Mouse (Mus musculus) adrenal gland, adult 2 months (tissue): Measurements from ENCODE around the gene Gdi1. TPM values are rescaled to one million over a fixed set of nuclear protein-coding genes. Genes with fewer than 3 reads are reported as not detected.
"Not testable (repeated sequence)": the region's sequence is repeated elsewhere in the genome, so short reads cannot be mapped to it uniquely, and the experiment has no call there.

Source experiments
- DNase-seq: peaks from one replicate; pipeline ENCODE4 v3.0.0; 2021
- microRNA-seq, 2 experiments: library from miRNA; unstranded; fragments of <30 nt; microRNA quantifications; one replicate each; pipeline ENCODE4 v1.2.0; 2021
- polyA plus RNA-seq: library from polyadenylated mRNA; depleted of rRNA; stranded (reverse); fragments of >200 nt; gene quantifications from 2 replicates; pipeline ENCODE4 v1.2.3, GENCODE M21; 2012; rRNA removed
- total RNA-seq, 2 experiments: library from RNA; stranded (reverse); gene quantifications; 2 replicates each; pipeline ENCODE4 v1.2.3; 2021

Gene Gdi1
- total and polyA plus RNA-seq, 3 experiments, result 195 to 252 (median 252) TPM

DNA sequence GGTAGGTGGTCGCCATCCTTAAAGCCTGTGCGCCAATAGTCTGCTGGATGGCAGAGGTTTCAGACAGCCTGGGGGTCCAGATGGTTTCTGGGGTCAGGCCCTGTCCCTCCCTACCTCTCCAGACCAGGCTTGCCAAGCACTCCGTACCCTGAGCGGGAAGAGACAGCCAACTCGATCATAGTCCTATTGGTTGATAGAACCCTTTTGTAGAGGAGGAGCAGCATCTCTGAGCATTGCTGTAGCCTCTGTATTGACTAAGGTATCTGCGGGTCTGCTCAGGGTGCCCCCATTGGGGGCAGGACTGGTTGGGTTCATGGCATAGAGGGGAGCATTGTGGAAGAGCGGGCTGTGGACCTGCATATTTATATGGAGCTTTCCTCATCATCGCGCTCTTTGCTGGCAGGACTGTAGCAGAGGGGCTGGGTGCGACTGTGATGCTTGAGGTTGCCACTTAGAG lies 24.4 kb downstream of the Gdi1 start:
- no peak for DNase-seq

DNA sequence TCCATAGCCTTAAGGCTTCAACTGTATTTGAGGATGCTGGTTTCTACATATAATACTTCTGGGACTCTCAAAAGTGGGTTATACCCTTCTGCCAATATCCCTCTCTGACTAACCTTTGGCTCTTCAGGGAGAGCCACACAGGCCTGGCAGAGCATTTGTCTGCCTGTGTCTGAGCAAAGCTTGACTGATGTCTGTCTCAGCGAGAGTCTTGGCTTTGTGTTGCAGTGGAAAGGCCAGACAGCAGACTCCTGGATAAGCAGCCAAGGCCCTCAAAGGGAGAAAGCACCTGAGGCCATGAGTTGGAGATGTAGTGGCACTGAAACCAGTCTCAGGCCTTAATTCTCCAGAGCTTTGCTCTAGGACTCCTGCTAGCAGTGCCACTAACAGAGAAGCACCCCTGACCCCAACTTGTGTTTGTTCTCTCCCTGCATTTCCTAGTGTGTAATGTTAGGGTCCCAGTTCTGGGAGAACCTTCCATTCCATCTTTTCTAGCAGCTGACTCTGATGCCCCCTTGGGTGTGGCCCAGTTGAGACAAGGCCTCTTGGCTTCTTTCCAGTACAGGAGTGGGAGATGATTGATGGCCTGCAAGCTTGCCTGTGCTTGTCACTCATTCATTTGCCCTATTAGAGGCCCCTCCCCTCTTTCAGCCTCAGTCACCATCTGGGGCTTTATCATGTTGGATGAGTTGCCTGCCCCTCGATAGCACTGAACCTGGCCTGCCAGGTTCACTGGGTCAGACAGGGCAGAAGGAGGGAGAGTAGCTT lies 25.6 kb downstream of the Gdi1 start:
- DNase-seq, result no peak

DNA sequence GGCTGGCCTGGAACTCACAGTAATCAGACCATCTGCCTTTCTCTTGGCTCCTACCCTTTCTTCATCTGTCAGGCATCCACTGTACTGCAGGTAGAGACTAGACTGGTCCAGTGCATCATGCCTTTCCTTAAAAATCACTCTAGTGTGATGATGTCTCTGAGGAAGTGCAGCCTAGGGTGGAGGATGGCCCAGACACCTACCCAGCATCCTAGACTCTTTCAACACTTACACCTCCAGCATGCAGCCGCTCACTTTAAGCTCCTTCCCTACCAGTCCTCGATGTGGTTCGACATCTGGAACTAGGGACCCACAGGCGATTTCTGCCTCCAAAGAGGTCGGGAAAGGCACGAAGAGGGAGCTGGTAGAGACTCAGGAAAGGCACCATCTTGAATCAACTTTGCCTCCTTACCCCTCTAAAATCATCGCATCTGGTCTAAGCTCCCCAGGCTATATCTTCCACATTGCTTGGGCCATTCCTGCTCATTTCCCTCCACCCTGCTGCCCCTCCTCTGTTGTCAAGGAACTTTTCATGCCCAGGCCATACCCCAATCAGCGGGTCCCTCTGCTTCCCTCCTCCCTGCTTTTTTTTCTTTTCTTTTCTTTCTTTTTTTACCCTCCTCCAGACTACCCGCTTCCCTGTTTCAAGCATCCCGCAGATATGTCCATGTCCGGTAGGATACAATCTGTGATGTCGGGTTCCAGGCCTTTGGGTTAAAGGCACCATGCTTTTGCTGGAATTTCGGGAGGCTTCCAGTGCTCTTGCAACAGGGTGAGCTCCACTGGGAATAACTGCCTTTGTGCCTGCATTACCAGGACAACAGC lies 48.1 kb downstream of the Gdi1 start:
- DNase-seq, result no peak

DNA sequence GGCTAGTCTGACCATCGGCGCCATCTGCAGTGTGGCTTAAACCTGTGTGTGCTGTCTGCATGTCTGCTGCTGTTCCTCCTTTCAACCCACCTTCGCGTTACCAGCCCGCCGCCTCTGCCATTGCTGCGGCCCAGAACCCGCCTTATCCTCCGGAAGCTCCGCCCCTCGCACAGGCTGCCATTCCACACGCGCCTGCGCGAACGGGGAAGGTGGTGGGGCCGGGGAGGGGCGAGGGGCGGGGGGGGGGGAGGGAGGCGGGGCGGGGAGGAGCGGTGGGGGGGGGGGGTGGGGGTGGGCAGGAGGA lies 48.6 kb downstream of the Gdi1 start, which contains the start of gene Lage3:
Lage3 (minus strand) TSS at position 152 of the 304 bp plus-strand sequence.
- peak; percentile 86 for DNase-seq

DNA sequence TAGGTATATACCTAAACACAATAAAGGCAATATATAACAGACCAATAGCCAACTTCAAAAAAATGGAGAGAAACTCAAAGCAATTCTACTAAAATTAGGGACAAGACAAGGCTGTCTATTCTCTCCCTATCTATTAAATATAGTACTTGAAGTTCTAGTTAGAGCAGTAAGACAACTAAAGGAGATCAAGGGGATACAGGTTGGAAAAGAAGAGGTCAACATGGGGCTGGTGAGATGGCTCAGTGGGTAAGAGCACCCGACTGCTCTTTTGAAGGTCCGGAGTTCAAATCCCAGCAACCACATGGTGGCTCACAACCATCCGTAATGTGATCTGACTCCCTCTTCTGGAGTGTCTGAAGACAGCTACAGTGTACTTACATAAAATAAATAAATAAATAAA lies 52.3 kb downstream of the Gdi1 start:
- not testable (repeated sequence) for DNase-seq

DNA sequence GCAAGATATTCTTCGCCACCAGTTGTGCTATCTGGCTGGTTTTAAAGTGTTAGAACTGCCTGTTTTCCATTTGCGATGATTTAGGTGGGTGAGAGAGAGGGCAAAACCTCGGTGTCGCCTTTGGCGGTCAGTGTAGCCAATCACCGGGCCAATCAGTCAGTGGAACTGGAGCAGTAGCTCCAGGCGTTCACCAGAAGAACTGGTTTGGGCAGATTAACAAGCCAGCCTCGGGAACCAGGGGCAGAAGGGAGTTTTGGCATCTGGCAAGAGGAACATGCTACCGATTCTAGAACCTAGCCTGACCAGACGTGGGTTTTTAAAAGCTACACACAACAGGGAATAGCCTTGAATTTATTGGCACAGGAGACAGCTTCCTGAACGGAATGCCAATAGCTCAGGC lies 54.4 kb downstream of the Gdi1 start:
- no peak for DNase-seq

Small RNAs within 50 kb of the gene (microRNA-seq; reads per million reads assigned to microRNA genes)
- gene Mir7091 (0 to 0.44 reads per million in 2 experiments), gene Mir7092 (0 to 0.41 reads per million in 2 experiments)

Other genes with a start within 250 kb of the Gdi1 start
- not detected for gene Opn1mw, start 177.5 kb upstream of the Gdi1 start, total RNA-seq
- not detected in 2 replicates for gene Opn1mw, start 177.5 kb upstream of the Gdi1 start, polyA plus RNA-seq
- 10 to 100 TPM; 31.3 to 34.8 TPM for gene Mecp2, start 169.6 kb upstream of the Gdi1 start, total RNA-seq
- gene Mecp2, start 169.6 kb upstream of the Gdi1 start, polyA plus RNA-seq, result 3.7 and 4.7 TPM in 2 replicates
- gene Tex28, start 137.2 kb upstream of the Gdi1 start, total RNA-seq, result not detected
- gene Tex28, start 137.2 kb upstream of the Gdi1 start, polyA plus RNA-seq, result not detected in 2 replicates
- gene Tktl1, start 127.7 kb upstream of the Gdi1 start, total RNA-seq, result not detected
- not detected in 2 replicates for gene Tktl1, start 127.7 kb upstream of the Gdi1 start, polyA plus RNA-seq
- 100 to 1,000 TPM; 120 to 195 TPM for gene Flna, start 55.2 kb upstream of the Gdi1 start, total RNA-seq
- 134 and 139 TPM in 2 replicates for gene Flna, start 55.2 kb upstream of the Gdi1 start, polyA plus RNA-seq
- gene Emd, start 50.3 kb upstream of the Gdi1 start, total RNA-seq, result 100 to 1,000 TPM in 1 of 2 experiments, 10 to 100 TPM in 1; 53.9 to 170 TPM
- 68.7 and 74.1 TPM in 2 replicates for gene Emd, start 50.3 kb upstream of the Gdi1 start, polyA plus RNA-seq
- 100 to 1,000 TPM; 220 to 443 TPM for gene Rpl10, start 34.2 kb upstream of the Gdi1 start, total RNA-seq
- 692 and 707 TPM in 2 replicates for gene Rpl10, start 34.2 kb upstream of the Gdi1 start, polyA plus RNA-seq
- gene Taz, start 23.1 kb upstream of the Gdi1 start, total RNA-seq, result 10 to 100 TPM; 56.6 to 74.2 TPM
- 126 and 136 TPM in 2 replicates for gene Taz, start 23.1 kb upstream of the Gdi1 start, polyA plus RNA-seq
- 10 to 100 TPM; 13.1 to 13.5 TPM for gene Dnase1l1, start 22.7 kb upstream of the Gdi1 start, total RNA-seq
- 7.5 and 9.5 TPM in 2 replicates for gene Dnase1l1, start 22.7 kb upstream of the Gdi1 start, polyA plus RNA-seq
- gene Atp6ap1, start 7.9 kb upstream of the Gdi1 start, total RNA-seq, result 100 to 1,000 TPM; 262 to 281 TPM
- gene Atp6ap1, start 7.9 kb upstream of the Gdi1 start, polyA plus RNA-seq, result 358 and 481 TPM in 2 replicates
- 10 to 100 TPM; 61.5 to 87.6 TPM for gene Fam50a, start 8.0 kb downstream of the Gdi1 start, total RNA-seq
- gene Fam50a, start 8.0 kb downstream of the Gdi1 start, polyA plus RNA-seq, result 23.8 and 28.3 TPM in 2 replicates
- 10 to 100 TPM in 1 of 2 experiments, 1 to 10 TPM in 1; 7.2 to 12.0 TPM for gene Plxna3, start 24.1 kb downstream of the Gdi1 start, total RNA-seq
- gene Plxna3, start 24.1 kb downstream of the Gdi1 start, polyA plus RNA-seq, result 13.5 and 19.9 TPM in 2 replicates
- gene Lage3, start 48.6 kb downstream of the Gdi1 start, total RNA-seq, result 10 to 100 TPM; 47.4 to 56.2 TPM
- 31.4 and 44.2 TPM in 2 replicates for gene Lage3, start 48.6 kb downstream of the Gdi1 start, polyA plus RNA-seq
- gene Ubl4a, start 68.2 kb downstream of the Gdi1 start, total RNA-seq, result 10 to 100 TPM; 64.3 to 67.5 TPM
- gene Ubl4a, start 68.2 kb downstream of the Gdi1 start, polyA plus RNA-seq, result 31.3 and 37.0 TPM in 2 replicates
- gene Slc10a3, start 68.4 kb downstream of the Gdi1 start, total RNA-seq, result 10 to 100 TPM; 16.9 to 27.8 TPM
- gene Slc10a3, start 68.4 kb downstream of the Gdi1 start, polyA plus RNA-seq, result 23.1 and 27.3 TPM in 2 replicates
- gene Fam3a, start 88.3 kb downstream of the Gdi1 start, total RNA-seq, result 10 to 100 TPM; 25.1 to 36.6 TPM
- 48.8 and 51.3 TPM in 2 replicates for gene Fam3a, start 88.3 kb downstream of the Gdi1 start, polyA plus RNA-seq
- gene Ikbkg, start 88.3 kb downstream of the Gdi1 start, total RNA-seq, result 100 to 1,000 TPM in 1 of 2 experiments, 10 to 100 TPM in 1; 61.8 to 103 TPM
- gene Ikbkg, start 88.3 kb downstream of the Gdi1 start, polyA plus RNA-seq, result 13.7 and 17.3 TPM in 2 replicates
- gene G6pdx, start 124.2 kb downstream of the Gdi1 start, total RNA-seq, result 100 to 1,000 TPM; 169 to 217 TPM
- gene G6pdx, start 124.2 kb downstream of the Gdi1 start, polyA plus RNA-seq, result 55.0 and 66.1 TPM in 2 replicates
- gene Gm6880, start 176.4 kb downstream of the Gdi1 start, total RNA-seq, result not detected
- gene Gm6880, start 176.4 kb downstream of the Gdi1 start, polyA plus RNA-seq, result not detected in 2 replicates